Mouse (Mus musculus): Measurements from ENCODE around the gene Dcdc2b.

The Dcdc2b gene

GRCm38 (mm10) chr4:129614093-129614492 lies at the start of gene Dcdc2b:
Gene Dcdc2b, minus strand, starts transcription at chr4:129614257.
- no peak within 1 kb of the TSS for H3K4me3 ChIP-seq (replicated peaks; ENCODE audit: low read length)
- TF ChIP-seq POU5F1 (IDR thresholded peaks at IDR 0.05; ENCODE audit: borderline replicate concordance, low read length) = no peak
- no peak for TF ChIP-seq NANOG (IDR thresholded peaks at IDR 0.05; ENCODE audit: borderline replicate concordance, low read length)
- TF ChIP-seq CTCF (conservative IDR thresholded peaks at IDR 0.05; ENCODE audit: low read length) = no peak
- H3K4me1 ChIP-seq (replicated peaks; ENCODE audit: low read depth, low read length) = peaks cover 61% of the 10 kb centered on the region
- H3K9me3 ChIP-seq (ENCODE audit: low read length) = no peaks in the 10 kb centered on the region
- peaks cover 30% of the 10 kb centered on the region for H3K36me3 ChIP-seq (ENCODE audit: insufficient read depth, low read length)
- H3K27me3 ChIP-seq (ENCODE audit: insufficient read depth, low read length) = no peaks in the 10 kb centered on the region

- TF ChIP-seq CTCF (conservative IDR thresholded peaks at IDR 0.05; ENCODE audit: low read length) = no peak
- TF ChIP-seq NANOG (IDR thresholded peaks at IDR 0.05; ENCODE audit: borderline replicate concordance, low read length) = no peak
- no peak for TF ChIP-seq POU5F1 (IDR thresholded peaks at IDR 0.05; ENCODE audit: borderline replicate concordance, low read length)
Observed at GRCm38 (mm10) chr4:129662255-129662813, 48.3 kb upstream of the Dcdc2b start.

GRCm38 (mm10) chr4:129661584-129661983 lies 47.5 kb upstream of the Dcdc2b start:
- Histone ChIP-seq H3K4me1 (replicated peaks; ENCODE audit: low read depth, low read length) (peaks cover 3% of the 10 kb centered on the region; the same call in 1 of the 2 replicates), H3K9me3 (ENCODE audit: low read length) (no peaks in the 10 kb centered on the region), H3K4me3 (replicated peaks; ENCODE audit: low read length) (no peak overlapping the region), H3K27me3 (ENCODE audit: insufficient read depth, low read length) (no peaks in the 10 kb centered on the region), H3K36me3 (ENCODE audit: insufficient read depth, low read length) (peaks cover 62% of the 10 kb centered on the region)
- TF ChIP-seq CTCF (conservative IDR thresholded peaks at IDR 0.05; ENCODE audit: low read length) (no peak), POU5F1 (IDR thresholded peaks at IDR 0.05; ENCODE audit: borderline replicate concordance, low read length) (no peak), NANOG (IDR thresholded peaks at IDR 0.05; ENCODE audit: borderline replicate concordance, low read length) (no peak)

More at GRCm38 (mm10) chr4:129662255-129662813, 48.3 kb upstream of the Dcdc2b start:
- Histone ChIP-seq H3K4me3 (replicated peaks; ENCODE audit: low read length) (no peak overlapping the region), H3K27me3 (ENCODE audit: insufficient read depth, low read length) (no peaks in the 10 kb centered on the region), H3K4me1 (replicated peaks; ENCODE audit: low read depth, low read length) (peaks cover 3% of the 10 kb centered on the region; the same call in 1 of the 2 replicates), H3K9me3 (ENCODE audit: low read length) (no peaks in the 10 kb centered on the region), H3K36me3 (ENCODE audit: insufficient read depth, low read length) (peaks cover 54% of the 10 kb centered on the region)

- H3K4me3 ChIP-seq (replicated peaks; ENCODE audit: low read length) = no peak overlapping the region
- no peaks in the 10 kb centered on the region for H3K4me1 ChIP-seq (replicated peaks; ENCODE audit: low read depth, low read length)
- H3K9me3 ChIP-seq (ENCODE audit: low read length) = no peaks in the 10 kb centered on the region
- TF ChIP-seq NANOG (IDR thresholded peaks at IDR 0.05; ENCODE audit: borderline replicate concordance, low read length) (no peak), POU5F1 (IDR thresholded peaks at IDR 0.05; ENCODE audit: borderline replicate concordance, low read length) (no peak), CTCF (conservative IDR thresholded peaks at IDR 0.05; ENCODE audit: low read length) (no peak)
- H3K27me3 ChIP-seq (ENCODE audit: insufficient read depth, low read length) = no peaks in the 10 kb centered on the region
- H3K36me3 ChIP-seq (ENCODE audit: insufficient read depth, low read length) = peaks cover 93% of the 10 kb centered on the region
Observed at GRCm38 (mm10) chr4:129654770-129655169, 40.7 kb upstream of the Dcdc2b start.

- TF ChIP-seq CTCF (conservative IDR thresholded peaks at IDR 0.05; ENCODE audit: low read length) (no peak), POU5F1 (IDR thresholded peaks at IDR 0.05; ENCODE audit: borderline replicate concordance, low read length) (no peak), NANOG (IDR thresholded peaks at IDR 0.05; ENCODE audit: borderline replicate concordance, low read length) (no peak)
- Histone ChIP-seq H3K4me3 (replicated peaks; ENCODE audit: low read length) (no peak overlapping the region), H3K9me3 (ENCODE audit: low read length) (no peaks in the 10 kb centered on the region)
Observed at GRCm38 (mm10) chr4:129650359-129650758, 36.3 kb upstream of the Dcdc2b start.

GRCm38 (mm10) chr4:129648656-129649055 lies 34.6 kb upstream of the Dcdc2b start:
- H3K4me1 ChIP-seq (replicated peaks; ENCODE audit: low read depth, low read length) = no peaks in the 10 kb centered on the region
- H3K9me3 ChIP-seq (ENCODE audit: low read length) = no peaks in the 10 kb centered on the region
- no peak overlapping the region for H3K4me3 ChIP-seq (replicated peaks; ENCODE audit: low read length)
- peaks cover 95% of the 10 kb centered on the region for H3K36me3 ChIP-seq (ENCODE audit: insufficient read depth, low read length)
- H3K27me3 ChIP-seq (ENCODE audit: insufficient read depth, low read length) = no peaks in the 10 kb centered on the region
- TF ChIP-seq CTCF (conservative IDR thresholded peaks at IDR 0.05; ENCODE audit: low read length) (no peak), POU5F1 (IDR thresholded peaks at IDR 0.05; ENCODE audit: borderline replicate concordance, low read length) (no peak), NANOG (IDR thresholded peaks at IDR 0.05; ENCODE audit: borderline replicate concordance, low read length) (no peak)

More at GRCm38 (mm10) chr4:129650359-129650758, 36.3 kb upstream of the Dcdc2b start:
- Histone ChIP-seq H3K27me3 (ENCODE audit: insufficient read depth, low read length) (no peaks in the 10 kb centered on the region), H3K36me3 (ENCODE audit: insufficient read depth, low read length) (peaks cover 95% of the 10 kb centered on the region), H3K4me1 (replicated peaks; ENCODE audit: low read depth, low read length) (no peaks in the 10 kb centered on the region)

GRCm38 (mm10) chr4:129645204-129645603 lies 31.1 kb upstream of the Dcdc2b start:
- no peaks in the 10 kb centered on the region for H3K27me3 ChIP-seq (ENCODE audit: insufficient read depth, low read length)
- H3K9me3 ChIP-seq (ENCODE audit: low read length) = no peaks in the 10 kb centered on the region
- no peak overlapping the region for H3K4me3 ChIP-seq (replicated peaks; ENCODE audit: low read length)
- H3K4me1 ChIP-seq (replicated peaks; ENCODE audit: low read depth, low read length) = peaks cover 12% of the 10 kb centered on the region
- TF ChIP-seq POU5F1 (IDR thresholded peaks at IDR 0.05; ENCODE audit: borderline replicate concordance, low read length) (no peak), CTCF (conservative IDR thresholded peaks at IDR 0.05; ENCODE audit: low read length) (no peak), NANOG (IDR thresholded peaks at IDR 0.05; ENCODE audit: borderline replicate concordance, low read length) (no peak)
- H3K36me3 ChIP-seq (ENCODE audit: insufficient read depth, low read length) = peaks cover 67% of the 10 kb centered on the region

- Histone ChIP-seq H3K9me3 (ENCODE audit: low read length) (no peaks in the 10 kb centered on the region), H3K4me1 (replicated peaks; ENCODE audit: low read depth, low read length) (peaks cover 39% of the 10 kb centered on the region), H3K36me3 (ENCODE audit: insufficient read depth, low read length) (peaks cover 64% of the 10 kb centered on the region), H3K27me3 (ENCODE audit: insufficient read depth, low read length) (no peaks in the 10 kb centered on the region), H3K4me3 (replicated peaks; ENCODE audit: low read length) (peak overlapping the region; percentile 88)
- TF ChIP-seq NANOG (IDR thresholded peaks at IDR 0.05; ENCODE audit: borderline replicate concordance, low read length) (no peak), CTCF (conservative IDR thresholded peaks at IDR 0.05; ENCODE audit: low read length) (no peak), POU5F1 (IDR thresholded peaks at IDR 0.05; ENCODE audit: borderline replicate concordance, low read length) (no peak)
Observed at GRCm38 (mm10) chr4:129641756-129642155, 27.7 kb upstream of the Dcdc2b start.

Measured in E14TG2a.4 (cell line).